Mouse (Mus musculus): ENCODE data around the gene Gltp.

Gene Gltp

DNA sequence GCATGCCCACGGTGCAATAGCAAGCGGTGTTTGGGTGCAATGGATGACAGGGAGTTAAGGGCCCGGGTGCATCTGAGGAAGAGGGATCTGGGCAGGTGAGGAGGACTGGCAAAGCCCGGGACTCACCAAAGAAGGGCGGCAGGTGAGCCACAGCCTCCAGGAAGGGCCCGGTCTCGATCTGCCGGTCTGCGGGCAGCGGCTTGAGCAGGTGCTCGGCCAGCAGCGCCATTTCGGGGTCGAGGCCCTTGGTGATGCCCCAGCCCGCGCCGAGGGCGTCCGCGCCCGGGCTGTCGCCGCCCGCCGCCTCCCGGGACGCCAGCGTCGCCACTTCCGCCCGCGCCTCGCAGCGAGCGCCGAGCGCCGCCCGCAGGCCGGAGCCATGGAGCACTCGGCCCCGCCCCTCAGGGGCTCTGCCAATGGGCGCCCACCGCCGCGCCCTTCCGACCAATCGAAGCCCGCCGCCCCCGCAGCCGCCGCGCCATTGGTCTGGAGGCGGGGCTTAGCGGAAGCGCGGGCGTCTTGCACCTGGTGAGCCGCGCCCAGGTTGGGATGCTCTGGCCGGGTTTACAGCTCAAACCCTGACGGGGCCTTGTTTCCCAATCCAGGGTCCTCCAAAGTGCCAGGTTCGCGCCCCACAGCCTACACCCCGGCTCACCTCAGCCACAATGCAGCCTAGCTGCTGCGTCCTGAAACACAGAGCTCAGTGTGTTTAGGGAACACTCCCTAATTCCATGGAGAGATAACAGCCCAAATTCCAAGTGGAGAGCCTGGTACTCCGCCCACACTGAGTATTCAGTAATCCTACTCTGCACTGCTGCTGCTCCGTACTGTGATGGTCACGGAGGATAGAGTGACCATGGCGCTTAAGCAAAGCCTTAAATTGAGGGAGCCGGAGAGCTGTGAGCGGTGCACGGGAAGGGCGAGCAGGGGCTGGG, at the start of gene Gltp:
Gene Gltp (minus strand): TSS at position 352 of the 935 bp plus-strand sequence.
- in situ Hi-C loops (cut with MboI; ENCODE audit: unreplicated experiment in 2 of 2): no loop called here

DNA sequence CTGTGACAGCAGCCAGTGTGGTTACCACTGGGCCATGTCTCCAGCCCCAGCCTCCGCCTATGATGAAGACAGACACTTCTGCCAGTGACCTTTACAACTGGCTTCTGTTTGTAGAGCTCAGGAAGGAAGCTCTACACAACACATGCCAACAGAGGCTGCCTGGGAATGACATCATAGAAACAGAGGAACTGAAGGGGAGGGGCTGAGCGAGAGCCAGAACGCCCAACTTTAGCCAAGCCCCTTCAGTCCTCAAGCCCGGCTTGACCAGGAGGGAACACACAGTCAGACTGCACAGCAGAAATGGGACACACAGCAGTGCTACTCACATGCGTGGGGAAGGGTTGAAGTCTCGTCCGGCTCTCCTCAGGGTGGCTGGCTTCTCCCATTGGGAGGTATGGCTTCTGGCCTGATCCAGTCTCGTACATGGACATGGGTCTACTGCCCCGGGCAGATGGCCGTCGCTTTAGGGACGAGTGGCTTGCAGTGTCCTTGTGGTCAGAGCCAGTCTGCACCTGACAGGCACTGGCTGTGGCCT, 48.0 kb upstream of the Gltp start:
- in situ Hi-C loops (cut with MboI; ENCODE audit: unreplicated experiment in 2 of 2): no loop called here

DNA sequence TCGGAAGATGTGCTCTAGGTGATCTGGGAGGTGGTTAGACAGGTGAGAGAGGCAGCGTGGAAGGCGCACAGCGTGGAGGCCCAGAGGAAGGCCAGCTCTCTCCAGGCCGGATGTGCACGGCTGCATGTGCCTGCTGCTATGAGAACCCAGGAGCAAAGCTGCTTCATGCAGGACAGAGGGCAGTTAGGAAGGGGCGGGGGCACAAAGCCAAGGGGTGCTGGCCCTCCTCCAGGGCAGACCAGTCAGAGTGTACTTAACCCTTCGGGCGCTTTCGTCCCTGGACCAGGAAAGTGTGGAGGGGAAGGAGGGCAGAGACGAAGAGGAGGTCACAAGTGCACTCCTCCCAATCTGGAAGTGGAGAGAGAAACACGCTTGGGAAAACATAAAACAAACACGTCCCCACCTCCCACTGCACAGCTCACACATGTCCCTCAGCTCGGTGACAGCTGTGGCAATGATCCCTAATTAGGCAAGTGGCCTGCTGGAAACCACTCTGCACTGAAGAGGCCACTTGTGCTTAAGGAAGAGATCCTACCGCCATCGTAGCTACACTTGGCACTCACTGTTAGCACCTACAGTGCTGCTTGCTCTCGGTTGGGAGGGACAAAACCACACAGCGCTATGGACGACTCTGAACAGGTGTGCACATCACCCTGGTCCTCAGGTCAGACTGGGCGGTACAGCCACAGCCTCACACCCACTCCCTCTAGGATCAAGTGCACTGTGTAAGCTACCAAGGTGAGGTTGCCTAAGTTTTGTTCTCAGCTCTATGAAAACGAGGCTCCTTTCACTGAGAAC, 46.5 kb upstream of the Gltp start:
- in situ Hi-C loops (cut with MboI; ENCODE audit: unreplicated experiment in 2 of 2): no loop called here

DNA sequence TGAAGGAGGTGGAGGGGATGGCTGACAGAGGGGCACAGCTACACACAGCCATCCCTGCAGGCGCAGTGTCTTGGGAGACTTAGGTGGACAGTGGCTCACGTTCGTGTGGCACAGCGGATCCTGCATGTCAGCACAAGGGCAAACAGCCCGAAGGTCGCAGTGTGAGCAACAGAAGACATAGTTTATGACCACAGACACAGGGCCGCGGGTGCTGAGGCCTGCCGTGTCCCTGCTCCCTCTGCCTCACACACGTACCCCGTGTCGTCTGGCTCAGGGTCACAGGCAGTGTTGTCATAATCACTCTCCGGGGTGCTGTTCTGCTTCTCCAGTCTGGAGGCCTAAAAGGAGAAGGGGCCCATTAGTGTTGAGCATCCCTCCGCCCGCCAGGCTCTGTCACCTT, 42.8 kb upstream of the Gltp start:
- in situ Hi-C loops (cut with MboI; ENCODE audit: unreplicated experiment in 2 of 2): no loop called here

DNA sequence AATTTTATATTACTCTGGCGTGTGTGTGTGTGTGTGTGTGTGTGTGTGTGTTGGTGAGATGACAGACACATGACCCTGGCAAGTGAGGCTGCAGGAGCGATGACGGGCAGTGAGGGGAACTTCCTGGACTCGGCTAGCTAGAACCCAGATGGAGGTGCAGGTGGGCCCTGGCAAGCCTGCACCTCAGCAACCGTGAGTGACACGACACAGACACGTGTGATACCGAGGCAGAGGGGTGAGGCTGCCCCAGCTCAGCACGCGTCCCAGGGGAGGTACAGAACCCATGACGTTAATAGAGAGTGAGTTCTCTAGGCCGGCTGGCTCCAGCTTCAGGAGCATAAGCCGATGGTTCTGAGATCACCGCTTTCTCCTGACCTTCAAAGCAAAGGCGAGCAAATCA, 41.2 kb upstream of the Gltp start:
- in situ Hi-C loops (cut with MboI; ENCODE audit: unreplicated experiment in 2 of 2): no loop called here

DNA sequence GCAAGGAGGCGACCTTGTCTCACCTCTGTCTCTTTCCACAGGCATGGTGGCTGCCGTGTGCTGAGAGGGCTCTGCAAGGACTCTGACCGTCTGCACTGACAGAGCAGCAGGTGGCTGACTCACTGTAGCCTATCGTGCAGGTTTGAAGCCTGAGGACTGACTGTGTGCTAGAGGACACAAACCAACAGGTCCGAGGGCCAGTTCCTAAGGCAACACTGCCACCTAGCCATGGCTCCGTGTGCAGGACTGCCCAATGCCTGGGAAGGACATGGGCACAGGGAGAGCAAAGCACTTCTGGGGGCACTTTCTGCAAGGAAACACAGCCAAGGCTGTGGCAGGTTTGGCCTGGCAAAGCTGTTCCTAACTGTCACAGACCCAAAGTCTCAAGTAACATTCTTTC, 40.7 kb upstream of the Gltp start:
- in situ Hi-C loops (cut with MboI; ENCODE audit: unreplicated experiment in 2 of 2): no loop called here

DNA sequence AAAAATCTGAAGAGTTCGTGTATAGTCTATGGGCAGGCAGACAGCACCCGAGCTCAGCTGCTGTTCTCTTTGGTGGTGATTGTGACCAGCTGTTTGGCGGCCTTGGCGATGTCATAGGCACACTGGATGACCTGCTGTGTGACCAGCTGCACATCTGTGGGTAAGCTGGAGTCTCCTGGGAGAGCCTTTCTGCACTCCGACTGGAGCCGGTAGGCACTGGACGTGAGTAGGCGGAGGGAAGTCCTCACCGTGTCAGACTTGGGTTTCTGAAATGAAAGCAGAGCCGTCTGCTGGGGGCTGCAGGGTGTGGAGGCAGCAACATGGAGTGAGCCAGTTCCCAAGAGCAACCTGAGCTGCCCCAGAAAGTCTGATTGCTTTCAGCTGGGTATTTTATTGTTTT, 39.3 kb upstream of the Gltp start:
- in situ Hi-C loops (cut with MboI; ENCODE audit: unreplicated experiment in 2 of 2): no loop called here

DNA sequence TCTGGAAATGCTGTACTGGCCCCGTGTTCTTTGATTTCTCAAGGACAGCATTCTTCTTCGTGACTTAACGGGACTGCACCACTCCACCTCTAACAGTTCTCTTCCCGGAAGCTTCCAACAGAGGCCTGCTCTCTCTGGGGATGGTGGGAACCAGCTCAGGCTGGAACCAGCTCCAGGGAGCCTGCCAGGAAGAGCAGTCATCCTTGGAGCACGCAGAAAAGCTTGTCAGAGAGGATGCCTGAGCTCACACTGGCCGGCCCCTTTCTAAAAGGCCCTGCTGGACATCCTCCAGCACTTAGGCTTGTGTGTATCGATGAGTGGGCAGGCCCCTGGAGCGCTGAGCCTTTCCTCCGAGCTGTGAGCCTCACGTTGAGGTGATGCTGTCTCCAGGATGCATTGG, 37.4 kb upstream of the Gltp start:
- in situ Hi-C loops (cut with MboI; ENCODE audit: unreplicated experiment in 2 of 2): no loop called here

DNA sequence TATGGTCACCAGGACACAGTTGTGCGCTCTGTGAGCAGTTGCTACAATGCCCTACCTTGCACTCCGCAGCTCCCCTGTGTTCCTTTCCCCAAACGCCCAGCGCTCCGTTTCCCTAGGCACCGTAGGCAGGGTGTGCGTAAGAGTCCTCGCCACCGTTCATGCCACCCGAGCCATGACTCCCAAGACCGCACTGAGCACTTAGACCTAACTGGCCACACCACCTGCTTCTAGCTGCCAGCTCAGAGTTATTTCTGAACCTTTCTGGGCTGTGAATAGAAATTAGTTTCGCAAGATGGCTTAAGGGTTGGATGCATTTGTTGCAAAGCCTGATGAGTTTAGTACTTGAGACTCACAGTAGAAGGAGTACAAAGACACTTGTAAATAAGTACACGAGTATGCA, 32.1 kb upstream of the Gltp start:
- in situ Hi-C loops (cut with MboI; ENCODE audit: unreplicated experiment in 2 of 2): loop anchor here in 1 of 2 experiments (25.0 kb wide), 1 partner anchor 389 kb away; the partner anchor contains the start of gene Acads

DNA sequence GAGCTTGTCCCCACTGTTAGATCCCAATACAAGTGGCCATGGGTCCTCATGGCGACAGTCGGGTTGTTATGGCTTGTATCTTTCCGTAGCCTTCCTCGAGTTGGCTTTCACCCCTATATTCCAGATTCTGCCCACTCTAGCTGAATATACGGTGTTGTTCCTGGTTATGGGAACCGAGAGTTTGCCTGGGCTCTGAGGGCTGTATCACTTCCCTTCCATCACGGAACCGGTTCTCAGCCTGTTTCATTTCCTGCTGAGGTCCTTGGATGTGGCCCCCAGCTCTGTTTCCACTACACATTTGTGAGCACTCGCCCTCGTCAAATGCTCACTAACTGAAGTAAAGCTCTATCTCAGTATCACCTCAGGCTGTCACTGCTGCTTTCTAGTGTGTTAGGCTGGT, 31.2 kb upstream of the Gltp start:
- in situ Hi-C loops (cut with MboI; ENCODE audit: unreplicated experiment in 2 of 2): loop anchor here in 1 of 2 experiments (25.0 kb wide), 1 partner anchor 390 kb away; the partner anchor contains the start of gene Acads

DNA sequence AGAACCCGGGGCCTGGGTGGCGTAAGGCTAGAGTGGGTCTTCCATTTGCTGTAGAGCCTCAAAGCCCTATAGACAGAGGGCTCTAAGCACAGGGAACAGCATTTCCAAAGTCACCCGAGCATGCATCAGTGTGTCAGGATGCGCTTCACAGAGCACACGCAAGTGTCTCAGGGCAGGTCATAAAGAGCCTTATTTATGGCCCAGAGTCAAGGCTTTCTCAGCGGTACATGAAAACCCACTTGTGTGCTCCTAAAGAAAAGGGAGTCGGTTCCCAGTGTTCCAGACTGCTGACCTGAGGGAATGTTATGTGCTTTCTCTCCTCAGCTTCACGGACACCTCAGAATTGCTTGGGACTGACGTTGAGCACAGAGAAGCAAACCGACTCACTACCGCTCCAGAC, 30.0 kb upstream of the Gltp start:
- in situ Hi-C loops (cut with MboI; ENCODE audit: unreplicated experiment in 2 of 2): loop anchor here in 1 of 2 experiments (25.0 kb wide), 1 partner anchor 392 kb away; the partner anchor contains the start of gene Acads

DNA sequence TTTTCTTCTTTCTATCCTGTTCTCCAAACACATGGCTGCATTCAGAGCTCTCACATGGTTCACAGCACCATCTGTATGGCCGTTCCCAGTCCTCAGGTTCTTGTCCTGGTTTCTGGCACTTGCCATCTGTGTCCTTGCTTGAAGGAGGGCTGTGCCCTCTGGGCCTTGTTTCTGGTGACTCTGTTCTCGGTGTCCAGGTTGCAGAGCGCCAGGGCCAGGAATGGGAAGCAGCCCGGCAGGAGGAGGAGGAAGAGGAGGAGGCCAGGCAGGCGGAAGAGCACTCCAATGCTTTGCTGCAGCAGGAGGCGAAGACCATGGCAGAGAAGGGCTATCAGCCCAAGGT, 29.1 kb upstream of the Gltp start:
- in situ Hi-C loops (cut with MboI; ENCODE audit: unreplicated experiment in 2 of 2): loop anchor here in 1 of 2 experiments (25.0 kb wide), 1 partner anchor 392 kb away; the partner anchor contains the start of gene Acads

DNA sequence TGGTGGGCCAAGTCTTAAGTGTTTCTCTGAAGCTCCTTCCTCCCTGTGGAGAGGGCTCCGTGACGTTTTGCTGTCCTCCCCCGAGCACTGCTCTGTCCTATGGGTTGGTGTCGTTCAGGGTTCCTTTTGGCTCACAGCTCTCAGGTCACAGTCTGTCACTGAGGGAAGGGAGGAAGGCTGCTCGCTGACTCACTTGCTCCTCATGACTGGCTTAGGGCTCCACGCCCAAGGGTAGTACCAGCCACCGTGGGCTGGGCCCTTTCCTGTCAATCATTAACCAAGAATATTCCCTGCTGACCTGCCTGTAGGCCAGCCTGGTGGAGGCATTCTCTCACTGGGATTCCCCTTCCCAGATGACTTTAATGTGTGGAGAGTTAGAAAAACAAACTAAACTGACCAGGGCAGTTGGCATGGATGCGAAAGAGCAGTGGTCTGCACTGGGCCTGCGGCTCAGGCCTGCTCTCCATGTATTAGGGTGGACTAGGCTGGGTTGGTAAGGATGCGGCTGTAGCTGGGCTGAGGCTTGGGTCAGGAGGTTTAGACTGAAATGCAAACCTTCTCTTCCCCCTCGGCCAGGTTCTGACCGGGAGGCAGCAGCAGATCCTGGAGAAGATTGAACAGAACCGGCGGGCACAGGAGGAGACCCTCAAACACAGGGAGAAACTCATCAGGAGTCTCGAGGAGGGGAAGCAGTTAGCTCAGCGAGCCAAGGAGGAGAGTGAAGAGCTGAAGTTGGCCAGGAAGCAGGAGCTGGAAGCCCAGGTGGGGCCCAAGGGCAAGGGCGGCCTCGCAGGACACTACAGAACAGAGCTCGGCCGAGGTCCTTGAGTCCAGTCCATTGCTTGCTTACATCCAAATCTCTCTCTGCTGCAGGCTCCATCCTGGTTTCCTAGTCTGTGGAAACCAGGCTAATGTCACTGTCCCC, 28.5 kb upstream of the Gltp start:
- in situ Hi-C loops (cut with MboI; ENCODE audit: unreplicated experiment in 2 of 2): loop anchor here in 1 of 2 experiments (25.0 kb wide), 1 partner anchor 393 kb away; the partner anchor contains the start of gene Acads

DNA sequence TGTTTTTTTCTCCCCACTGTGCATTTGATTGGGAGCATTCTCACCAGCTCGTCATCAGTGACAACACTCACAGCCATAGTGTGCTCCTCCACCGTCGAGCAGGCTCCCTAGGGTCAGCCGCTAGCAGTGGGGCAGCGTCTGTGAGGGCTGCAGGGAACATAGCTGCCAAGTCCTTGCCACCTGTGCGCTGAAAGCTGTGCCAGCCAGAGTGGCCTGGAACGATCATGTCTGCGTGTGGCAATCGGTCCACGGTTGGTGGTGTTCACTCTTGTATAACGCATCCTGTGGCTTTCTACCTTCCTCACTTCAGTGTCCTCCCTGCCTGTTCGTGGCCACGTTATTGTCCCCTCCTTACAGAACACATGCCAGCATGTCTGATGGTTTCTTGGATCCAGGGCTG, 27.7 kb upstream of the Gltp start:
- in situ Hi-C loops (cut with MboI; ENCODE audit: unreplicated experiment in 2 of 2): loop anchor here in 1 of 2 experiments (25.0 kb wide), 1 partner anchor 394 kb away; the partner anchor contains the start of gene Acads

DNA sequence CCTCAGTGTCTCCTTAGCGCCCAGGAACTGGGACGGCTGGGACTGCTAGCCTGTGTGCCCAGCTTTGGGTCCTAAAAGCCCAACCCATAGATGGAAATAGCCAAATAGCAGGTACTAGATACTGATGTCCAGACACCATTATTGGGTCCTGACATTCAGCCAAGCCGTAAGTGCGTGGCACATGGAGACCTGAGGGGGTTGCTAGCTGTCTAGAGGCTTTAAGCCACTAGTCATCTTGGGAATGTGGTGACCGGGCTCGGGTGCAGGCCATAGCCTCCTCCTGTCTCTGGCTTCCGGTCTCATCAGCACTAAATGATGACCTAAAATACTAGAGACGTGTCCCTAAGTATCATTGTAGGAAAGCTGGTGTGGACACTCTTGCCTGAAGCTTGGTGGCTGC, 27.2 kb upstream of the Gltp start:
- in situ Hi-C loops (cut with MboI; ENCODE audit: unreplicated experiment in 2 of 2): loop anchor here in 1 of 2 experiments (25.0 kb wide), 1 partner anchor 394 kb away; the partner anchor contains the start of gene Acads

DNA sequence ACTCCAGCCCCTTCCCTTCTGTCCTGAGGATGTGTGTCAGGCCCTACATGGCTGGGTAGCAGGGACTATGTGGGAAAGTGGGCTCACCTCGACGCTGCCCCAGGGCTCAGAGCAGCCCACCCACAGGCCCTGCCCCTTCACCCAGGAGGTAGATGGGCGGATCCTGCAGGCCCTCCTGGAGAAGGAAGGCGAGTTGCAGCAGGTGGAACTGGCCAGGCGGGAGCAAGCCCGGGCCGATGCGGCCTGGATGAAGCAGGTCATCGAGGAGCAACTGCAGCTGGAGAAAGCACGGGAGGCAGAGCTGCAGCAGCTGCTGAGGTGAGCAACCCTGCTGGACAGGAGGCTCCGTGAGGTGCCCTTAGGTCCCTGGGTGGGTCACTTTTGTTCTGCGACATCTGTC, 26.5 kb upstream of the Gltp start:
- in situ Hi-C loops (cut with MboI; ENCODE audit: unreplicated experiment in 2 of 2): loop anchor here in 1 of 2 experiments (25.0 kb wide), 1 partner anchor 395 kb away; the partner anchor contains the start of gene Acads

DNA sequence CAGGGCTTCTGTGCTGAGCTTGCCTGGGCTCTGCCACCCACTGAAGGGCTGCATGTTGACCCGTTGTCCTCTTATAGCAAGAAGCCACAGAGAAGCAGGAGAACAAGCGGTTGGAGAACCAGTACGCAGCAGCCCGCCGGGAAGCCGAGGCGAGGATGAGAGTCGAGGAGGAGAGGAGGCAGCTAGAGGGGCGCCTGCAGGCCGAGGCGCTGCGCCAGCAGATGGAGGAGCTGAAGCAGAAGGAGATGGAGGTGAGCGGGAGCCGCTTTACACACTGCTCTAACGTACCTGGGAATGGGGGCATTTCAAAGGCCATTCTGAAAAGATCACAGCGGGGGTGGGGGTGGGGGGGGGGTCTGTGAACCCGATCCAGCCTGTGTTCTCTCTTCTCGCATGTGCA, 23.8 kb upstream of the Gltp start:
- in situ Hi-C loops (cut with MboI; ENCODE audit: unreplicated experiment in 2 of 2): loop anchor here in 1 of 2 experiments (25.0 kb wide), 1 partner anchor 398 kb away; the partner anchor contains the start of gene Acads

DNA sequence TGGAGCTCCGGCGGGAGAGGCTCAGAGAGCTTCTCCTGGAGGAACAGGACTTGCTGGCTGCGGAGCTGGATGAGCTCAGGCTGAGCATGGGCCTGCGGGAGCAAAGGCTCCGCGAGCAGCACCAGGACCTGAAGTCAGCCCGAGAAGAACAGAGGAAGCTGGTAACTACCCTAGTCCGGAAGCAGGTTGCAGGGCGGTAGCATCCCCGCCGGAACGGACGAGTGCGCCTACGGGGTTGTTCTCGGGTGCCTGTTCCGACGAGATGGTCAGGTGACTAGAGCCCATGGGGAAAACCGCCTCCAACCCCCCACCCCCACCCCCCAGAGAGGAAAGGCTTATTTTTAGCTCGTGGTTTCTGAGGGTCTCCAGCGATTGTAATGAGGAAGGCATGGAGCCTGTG, 18.6 kb upstream of the Gltp start:
- in situ Hi-C loops (cut with MboI; ENCODE audit: unreplicated experiment in 2 of 2): loop anchor here (5.0 to 25.0 kb wide), 5 partner anchors 115 to 525 kb away; partner anchors contain the start of genes 1500011B03Rik (in 1 of the 2), Acads (in 1 of the 2) and Pop5 (in 1 of the 2)

DNA sequence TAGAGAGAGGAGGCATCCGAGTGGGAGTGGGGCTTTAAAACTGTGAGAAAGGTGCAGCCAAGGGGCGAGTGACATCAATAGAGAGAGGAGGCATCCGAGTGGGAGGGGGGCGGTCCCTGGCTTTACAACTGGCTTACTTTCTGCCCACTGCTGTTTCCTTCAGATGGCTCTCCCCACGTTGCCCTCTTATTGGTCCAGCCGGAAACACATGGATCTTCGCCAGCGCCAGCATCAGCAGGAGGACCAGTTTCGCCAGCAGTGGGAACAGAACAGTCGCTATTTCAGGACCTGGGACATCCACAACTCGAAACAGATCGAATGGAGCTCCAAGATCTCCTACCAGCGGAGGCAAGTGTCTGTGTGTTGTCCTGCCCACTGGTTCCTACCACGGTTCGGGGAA, 17.7 kb upstream of the Gltp start:
- in situ Hi-C loops (cut with MboI; ENCODE audit: unreplicated experiment in 2 of 2): loop anchor here (5.0 to 25.0 kb wide), 5 partner anchors 116 to 526 kb away; partner anchors contain the start of genes 1500011B03Rik (in 1 of the 2), Acads (in 1 of the 2) and Pop5 (in 1 of the 2)
